ENCODE assay signal across 25 mouse cellular contexts in genomic region chr7:35738871-35739270, GRCm38 (mm10).
"Had no signal": no experiment of that assay in that cellular context is flagged by ENCODE, and none has a peak within 500 bp of the region (broad histone marks: within the 10 kb centered on the region; RNA-seq: fewer than 3 reads in every experiment).

No protein-coding gene starts in this region.

- H3K9ac ChIP-seq: heart, embryonic 12.5 days; hindbrain, embryonic 12.5 days; hindbrain, embryonic 14.5 days; intestine, embryonic 15.5 days; limb, embryonic 12.5 days; liver, embryonic 13.5 days; liver, embryonic 15.5 days; liver, postnatal 0 days had no signal

- H3K27ac ChIP-seq: gastrocnemius, adult 2 months; heart, embryonic 10.5 days; hindbrain, embryonic 10.5 days; hindbrain, embryonic 12.5 days; hindbrain, embryonic 14.5 days; intestine, embryonic 15.5 days; kidney, postnatal 0 days; layer of hippocampus, adult 2 months; left cerebral cortex, adult 2 months; limb, embryonic 10.5 days; limb, embryonic 12.5 days; liver, embryonic 13.5 days; liver, embryonic 15.5 days had no signal

- ATAC-seq: forebrain, embryonic 16.5 days; hindbrain, embryonic 16.5 days; inflammation-experienced regulatory T-cells, adult 6 months; intestine, embryonic 15.5 days; intestine, postnatal 0 days; liver, postnatal 0 days had no signal

- H3K36me3 ChIP-seq: intestine, embryonic 15.5 days; liver, embryonic 15.5 days had no signal

- H3K4me2 ChIP-seq: heart, embryonic 12.5 days; hindbrain, embryonic 12.5 days; hindbrain, embryonic 14.5 days; intestine, embryonic 15.5 days; limb, embryonic 12.5 days; liver, embryonic 13.5 days; liver, embryonic 15.5 days had no signal

- H3K9me3 ChIP-seq: heart, embryonic 10.5 days; intestine, embryonic 15.5 days; limb, embryonic 10.5 days; liver, embryonic 13.5 days; liver, embryonic 15.5 days had no signal

- H3K27me3 ChIP-seq: heart, embryonic 12.5 days; hindbrain, embryonic 12.5 days; intestine, embryonic 15.5 days; limb, embryonic 12.5 days; liver, embryonic 13.5 days; liver, embryonic 15.5 days had no signal

- DNase-seq: gastrocnemius, adult 2 months; gastrocnemius, postnatal 10 days; gastrocnemius, postnatal 25 days; heart, adult 18-20 months; heart, postnatal 10 days; heart, postnatal 4 days; liver; liver, embryonic 13.5 days; liver, postnatal 0 days had no signal

- H3K4me3 ChIP-seq: gastrocnemius, adult 2 months; heart, embryonic 10.5 days; heart, embryonic 12.5 days; hindbrain, embryonic 10.5 days; hindbrain, embryonic 12.5 days; intestine, embryonic 15.5 days; layer of hippocampus, adult 2 months; left cerebral cortex, adult 2 months; limb, embryonic 10.5 days; limb, embryonic 12.5 days; liver, embryonic 13.5 days; liver, embryonic 15.5 days had no signal

- H3K4me1 ChIP-seq: heart, embryonic 10.5 days; heart, embryonic 12.5 days; hindbrain, embryonic 10.5 days; hindbrain, embryonic 12.5 days; intestine, embryonic 15.5 days; limb, embryonic 10.5 days; limb, embryonic 12.5 days had no signal
